Mouse (Mus musculus): ENCODE data around the gene Pkmyt1.

Pkmyt1 gene

DNA sequence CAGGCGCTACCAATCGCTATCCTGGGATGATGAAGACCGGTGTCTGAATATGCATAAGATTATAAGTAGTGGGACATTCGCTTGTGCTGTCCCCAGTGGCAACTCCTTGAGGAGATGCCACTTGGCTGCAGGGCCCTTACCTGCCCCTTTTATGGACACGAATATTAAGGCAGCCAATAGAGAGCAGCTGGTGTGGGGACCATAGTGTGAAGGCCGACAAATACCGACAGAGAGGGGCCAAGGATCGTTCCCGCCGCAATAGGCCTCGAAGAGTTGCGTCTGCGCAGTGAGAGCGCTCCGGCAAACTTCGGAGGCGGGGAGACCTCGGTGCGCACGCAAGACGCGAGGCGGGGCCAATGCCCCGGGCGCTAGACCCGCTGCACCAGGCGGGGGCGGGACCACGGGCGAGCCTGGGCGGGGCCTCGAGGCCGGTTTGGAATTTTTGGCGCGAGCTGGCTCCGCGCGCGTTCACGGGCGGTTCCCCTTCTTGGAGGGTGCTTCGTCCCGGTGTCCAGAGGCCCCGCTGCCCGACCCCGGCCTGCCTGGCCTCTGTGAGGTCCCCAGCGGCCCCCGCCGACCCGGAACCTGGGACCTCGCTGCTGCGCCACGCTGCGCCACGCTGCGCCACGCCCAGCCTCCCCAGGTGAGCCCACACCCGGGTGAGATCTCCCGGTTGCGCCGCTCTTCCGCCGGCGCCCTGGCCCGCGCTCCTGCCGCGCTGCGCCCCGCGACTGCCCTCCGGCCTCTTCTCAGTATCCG lies at the start of gene Pkmyt1:
Gene Pkmyt1 (plus strand): TSS at position 338 of the 759 bp plus-strand sequence.
- DNase-seq: peak; percentile 98

GRCm38 (mm10) chr17:23676473-23677031 lies 49.6 kb upstream of the Pkmyt1 start:
- peak; percentile 70 for DNase-seq

DNA sequence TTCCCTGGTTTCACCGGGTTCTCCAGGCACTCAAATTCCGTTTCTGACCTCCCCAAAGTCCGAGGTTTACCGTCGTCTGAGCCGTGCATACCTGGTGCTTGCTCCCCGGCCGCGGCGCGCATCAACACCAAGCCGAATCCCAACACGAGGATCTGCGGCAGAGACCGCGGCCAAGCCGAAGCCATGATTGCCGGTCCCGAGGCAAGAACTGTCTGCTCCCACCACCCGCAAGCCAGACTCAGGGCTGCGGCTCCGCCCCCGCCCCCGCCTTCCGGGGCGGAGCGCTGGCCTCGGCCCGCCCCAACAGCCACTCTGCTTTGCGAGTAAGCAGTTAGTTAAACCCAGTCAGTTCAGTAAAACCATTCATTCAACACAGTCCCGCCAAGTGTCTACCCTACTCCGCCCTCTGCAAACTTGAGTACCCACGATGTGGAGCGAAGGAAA lies 48.9 kb upstream of the Pkmyt1 start, which contains the start of gene Tnfrsf12a:
Gene Tnfrsf12a (minus strand): TSS at position 233 of the 444 bp plus-strand sequence.
- peak; percentile 89 for DNase-seq

DNA sequence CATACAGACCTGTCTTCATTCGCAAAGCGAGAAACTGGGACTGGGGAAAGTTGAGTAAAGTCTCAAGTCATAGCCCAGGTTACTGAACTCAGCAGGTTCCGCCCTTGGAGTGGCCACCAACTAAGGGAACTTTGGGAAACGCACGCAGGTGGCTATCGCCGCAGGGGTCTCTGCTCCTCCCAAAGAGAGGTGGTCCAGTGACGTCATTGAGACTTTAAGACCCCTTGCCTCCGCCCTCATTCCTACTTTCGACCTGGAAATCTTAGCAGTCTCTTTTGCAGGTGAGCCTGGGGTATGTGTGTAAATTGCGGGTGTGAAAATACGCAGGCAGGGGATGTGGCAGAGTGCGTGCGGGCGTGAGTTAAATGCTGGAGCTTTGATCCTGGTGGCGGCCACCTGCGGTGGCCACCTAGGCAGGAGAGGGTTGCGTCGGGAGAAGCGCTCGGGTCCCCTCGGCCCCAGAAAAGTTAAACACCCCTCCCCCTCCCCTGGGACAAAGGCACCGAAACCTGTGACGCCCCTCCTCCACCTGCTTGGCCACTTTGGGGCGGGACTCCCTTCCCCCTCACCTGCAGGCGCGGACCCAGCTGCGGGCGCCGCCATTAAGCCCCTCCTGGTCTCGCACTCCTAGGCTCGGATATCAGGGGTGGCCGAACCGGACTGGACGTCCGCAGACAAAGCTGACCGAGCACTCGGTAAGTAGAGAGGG lies 46.9 kb upstream of the Pkmyt1 start, which contains the start of gene Cldn6:
Gene Cldn6 (plus strand): TSS at position 123 of the 709 bp plus-strand sequence.
- DNase-seq: no peak

- DNase-seq: no peak
These were observed 45.8 kb upstream of the Pkmyt1 start for GRCm38 (mm10) chr17:23680336-23680735.

DNA sequence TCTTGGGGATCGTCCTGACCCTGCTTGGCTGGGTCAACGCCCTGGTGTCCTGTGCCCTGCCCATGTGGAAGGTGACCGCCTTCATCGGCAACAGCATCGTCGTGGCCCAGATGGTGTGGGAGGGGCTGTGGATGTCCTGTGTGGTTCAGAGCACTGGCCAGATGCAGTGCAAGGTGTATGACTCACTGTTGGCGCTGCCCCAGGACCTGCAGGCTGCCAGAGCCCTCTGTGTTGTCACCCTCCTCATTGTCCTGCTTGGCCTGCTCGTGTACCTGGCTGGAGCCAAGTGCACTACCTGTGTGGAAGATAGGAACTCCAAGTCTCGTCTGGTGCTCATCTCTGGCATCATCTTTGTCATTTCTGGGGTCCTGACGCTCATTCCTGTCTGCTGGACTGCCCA lies 45.0 kb upstream of the Pkmyt1 start:
- DNase-seq: peak; percentile 51

GRCm38 (mm10) chr17:23682092-23682491 lies 44.0 kb upstream of the Pkmyt1 start:
- DNase-seq: peak; percentile 34

GRCm38 (mm10) chr17:23682530-23682929 lies 43.6 kb upstream of the Pkmyt1 start:
- no peak for DNase-seq

DNA sequence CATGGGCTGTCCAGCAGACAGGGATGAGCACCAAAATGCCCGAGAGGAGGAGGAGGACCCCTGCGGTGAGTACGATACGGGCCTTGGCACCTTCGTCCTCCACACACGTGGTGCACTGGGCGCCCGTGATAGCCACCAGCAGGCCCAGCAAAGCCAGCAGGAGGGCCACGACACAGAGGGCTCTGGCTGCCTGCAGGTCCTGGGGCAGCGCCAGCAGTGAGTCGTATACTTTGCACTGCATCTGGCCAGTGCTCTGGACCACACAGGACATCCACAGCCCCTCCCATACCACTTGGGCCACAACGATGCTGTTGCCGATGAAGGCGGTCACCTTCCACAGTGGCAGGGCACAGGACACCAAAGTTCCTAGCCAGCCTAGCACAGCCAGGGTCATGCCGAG lies 42.9 kb upstream of the Pkmyt1 start:
- no peak for DNase-seq

GRCm38 (mm10) chr17:23683856-23684672 lies 42.1 kb upstream of the Pkmyt1 start, which contains the start of gene Cldn9:
Gene Cldn9 (minus strand): TSS chr17:23684026.
- peak; percentile 52 for DNase-seq

- DNase-seq: no peak
These were observed 31.6 kb upstream of the Pkmyt1 start for GRCm38 (mm10) chr17:23694491-23694890.

DNA sequence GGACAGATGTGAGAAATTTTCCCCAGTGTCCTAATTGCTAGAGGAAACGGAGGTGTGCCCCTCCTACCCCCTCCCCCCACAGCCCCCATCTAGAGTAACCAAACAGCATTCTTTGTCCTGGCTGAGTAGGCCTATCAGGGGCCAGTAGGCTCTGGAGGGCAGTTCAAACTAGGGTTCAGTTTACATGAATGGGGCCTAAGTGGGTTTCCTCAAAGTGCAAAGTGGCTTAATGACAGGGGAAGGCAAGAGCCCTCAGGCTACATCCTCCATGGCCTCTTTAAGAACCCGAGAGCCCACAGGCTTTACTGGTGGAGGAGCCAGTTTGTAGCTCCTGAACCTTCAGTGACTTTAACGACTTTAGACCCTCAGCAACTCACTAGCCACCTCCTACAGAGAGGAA lies 30.3 kb upstream of the Pkmyt1 start:
- DNase-seq: no peak

DNA sequence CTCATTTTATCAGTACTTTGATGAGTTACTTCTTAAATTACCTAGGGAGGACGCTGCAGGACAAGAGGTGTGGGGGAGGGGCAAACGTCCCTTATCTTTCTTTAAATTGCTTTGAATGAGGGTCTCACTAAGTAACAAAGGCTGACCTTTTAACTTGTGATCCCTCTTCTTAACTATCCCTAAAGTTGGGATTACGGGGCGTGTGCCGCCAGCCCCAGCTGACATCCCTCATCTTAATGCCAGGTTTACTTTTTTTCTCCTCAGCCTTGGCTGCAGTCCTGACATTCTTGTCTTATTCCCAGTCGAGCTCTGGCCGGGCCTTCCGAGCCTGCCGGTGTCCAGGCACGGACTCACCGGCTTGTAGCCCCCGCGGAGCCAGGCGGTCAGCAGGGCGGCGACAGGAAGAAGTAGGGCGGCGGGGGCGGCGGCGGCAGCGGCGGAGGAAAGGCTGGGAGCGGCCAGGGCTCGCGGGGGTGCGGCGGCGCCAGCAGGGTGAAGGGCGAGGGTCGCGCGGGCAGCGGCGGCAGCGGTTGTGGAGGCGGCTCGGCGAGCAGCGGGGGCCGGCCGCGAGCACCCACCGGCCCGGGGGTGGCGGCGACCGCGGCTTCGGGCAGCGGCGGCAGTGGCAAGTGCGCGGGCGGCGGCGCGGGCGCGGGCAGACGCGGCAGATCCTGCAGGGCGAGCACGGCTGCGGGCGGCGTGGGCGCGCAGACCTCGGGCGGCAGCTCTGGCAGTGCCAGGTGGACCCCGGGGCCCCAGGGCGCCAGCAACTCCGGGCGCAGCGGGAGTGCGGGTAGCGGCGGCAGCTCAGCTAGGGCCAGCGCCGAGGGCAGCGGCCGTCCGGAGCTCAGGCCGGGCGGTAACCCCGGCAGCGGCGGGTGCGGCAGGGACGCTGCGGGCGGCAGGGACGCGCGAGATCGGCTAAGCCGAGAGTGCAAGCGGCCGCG lies 26.7 kb upstream of the Pkmyt1 start:
- DNase-seq: peak; percentile 66

GRCm38 (mm10) chr17:23700079-23700478 lies 26.1 kb upstream of the Pkmyt1 start:
- peak; percentile 94 for DNase-seq

- DNase-seq: no peak
These were observed 22.8 kb upstream of the Pkmyt1 start for GRCm38 (mm10) chr17:23703301-23703700.

DNA sequence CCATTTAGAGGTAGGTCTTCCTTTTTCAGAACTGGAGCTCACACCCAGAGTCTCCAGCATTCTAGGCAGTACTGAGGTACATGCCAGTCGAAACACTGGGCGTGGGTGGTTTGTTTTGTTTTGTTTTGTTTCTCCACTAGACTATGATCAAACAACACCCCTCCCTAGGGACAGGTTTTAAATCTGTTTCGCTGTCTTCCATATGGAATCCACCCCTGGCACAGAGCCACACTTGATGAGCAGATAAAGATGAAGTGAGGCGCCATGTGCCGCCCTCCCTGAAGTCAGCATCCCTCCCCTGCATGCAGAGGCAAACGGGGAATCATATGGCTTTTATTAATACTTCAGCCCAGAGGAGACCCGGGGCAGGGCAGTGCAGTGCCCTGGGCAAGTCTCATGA lies 21.4 kb upstream of the Pkmyt1 start:
- no peak for DNase-seq

- DNase-seq: no peak
These were observed 20.5 kb upstream of the Pkmyt1 start for GRCm38 (mm10) chr17:23705525-23706104.

- DNase-seq: peak; percentile 84
These were observed 19.9 kb upstream of the Pkmyt1 start for GRCm38 (mm10) chr17:23706212-23706611.

DNA sequence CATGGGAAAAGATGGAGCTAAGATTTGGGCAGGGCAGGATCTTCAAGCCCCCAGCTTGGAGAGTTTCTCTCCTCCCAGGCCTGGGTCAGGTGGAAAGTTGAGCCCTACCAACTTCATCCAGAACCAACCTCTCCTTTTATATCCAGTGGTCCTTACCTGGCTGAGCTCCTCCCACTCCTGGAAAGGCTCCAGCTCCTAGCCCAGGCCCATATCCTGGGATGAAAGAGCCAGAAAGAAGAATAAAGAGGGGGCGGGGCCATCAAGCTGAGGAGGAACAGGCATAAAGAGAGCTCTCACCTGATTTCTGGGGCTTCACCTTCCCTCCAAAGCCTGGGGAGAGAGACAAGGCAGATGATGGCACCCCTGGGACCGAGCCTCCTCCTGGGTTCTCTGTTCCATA lies 9.1 kb upstream of the Pkmyt1 start:
- DNase-seq: no peak

- DNase-seq: no peak
These were observed 6.7 kb upstream of the Pkmyt1 start for GRCm38 (mm10) chr17:23719455-23719854.

GRCm38 (mm10) chr17:23721886-23722285 lies 4.2 kb upstream of the Pkmyt1 start:
- DNase-seq: no peak

Measured in kidney, postnatal 10 days (tissue).